Mouse (Mus musculus): ENCODE data around the gene 4833439L19Rik. TPM values are rescaled to one million over a fixed set of nuclear protein-coding genes. Genes with fewer than 3 reads are reported as not detected.

The 4833439L19Rik gene
- 116 and 118 TPM in 2 replicates for polyA plus RNA-seq (2015; fragmentation: Nextera tagmentation; extraction: Ambion mirVana)

DNA sequence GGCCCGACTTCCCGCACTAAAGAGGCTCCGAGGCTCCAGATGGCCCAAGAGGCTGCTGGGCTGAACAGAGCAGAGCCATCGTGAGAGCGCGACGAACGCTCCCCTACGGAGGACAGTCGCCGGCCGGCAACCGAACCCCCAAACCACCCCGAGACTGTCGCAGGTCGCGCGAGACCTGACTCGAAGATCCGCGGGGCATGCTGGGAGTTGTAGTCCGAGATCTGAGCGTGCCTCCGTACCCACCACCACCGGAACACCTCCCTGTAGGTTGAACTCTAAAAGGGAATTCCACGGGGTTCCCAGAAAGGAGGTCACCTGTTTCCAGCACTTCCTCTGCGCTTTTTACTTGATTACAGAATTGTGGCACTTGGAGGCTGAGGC is at the start of gene 4833439L19Rik:
4833439L19Rik (minus strand) TSS at position 235 of the 381 bp plus-strand sequence.

DNA sequence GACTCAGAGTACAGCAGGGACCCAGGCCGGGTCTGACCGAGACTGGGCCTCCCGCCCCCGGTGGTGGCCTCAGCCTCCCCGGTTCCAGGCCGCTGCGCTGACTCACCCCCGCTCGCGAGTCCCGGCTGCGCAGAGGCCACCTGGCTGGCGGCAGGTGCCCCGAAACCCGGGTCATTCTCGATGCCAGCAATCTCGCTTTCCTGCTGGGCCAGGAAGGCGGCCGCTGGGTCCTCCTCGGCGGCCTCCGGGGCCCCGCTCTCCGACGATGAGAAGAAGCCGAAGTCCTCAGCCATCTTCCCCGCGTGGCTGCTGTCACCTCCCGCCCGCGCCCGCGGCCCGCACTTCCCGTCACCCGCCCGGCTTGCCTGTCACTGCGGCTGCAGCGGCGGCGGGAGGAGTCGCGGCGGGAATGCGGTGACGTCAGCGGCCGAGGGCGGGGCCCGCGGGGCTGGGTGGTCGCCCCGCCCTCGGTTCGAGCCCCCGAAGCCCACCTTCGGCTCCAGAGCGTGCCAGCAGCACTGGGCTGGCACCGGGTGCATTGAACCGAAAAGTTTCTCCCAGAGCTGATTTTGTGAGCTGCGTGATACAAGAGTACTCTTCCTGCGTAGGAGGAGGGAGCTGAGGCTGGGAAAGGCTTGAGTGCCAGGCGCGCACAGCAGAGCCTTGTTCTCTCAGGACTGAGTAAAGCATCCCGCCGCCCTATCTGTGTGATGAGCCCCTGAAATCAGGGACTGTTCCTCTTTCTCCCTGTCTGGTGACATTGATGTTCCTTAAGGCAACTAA is 45.9 kb upstream of the 4833439L19Rik start, which contains the start of gene Cltb:
Cltb (minus strand) TSS at position 373 of the 783 bp plus-strand sequence.

DNA sequence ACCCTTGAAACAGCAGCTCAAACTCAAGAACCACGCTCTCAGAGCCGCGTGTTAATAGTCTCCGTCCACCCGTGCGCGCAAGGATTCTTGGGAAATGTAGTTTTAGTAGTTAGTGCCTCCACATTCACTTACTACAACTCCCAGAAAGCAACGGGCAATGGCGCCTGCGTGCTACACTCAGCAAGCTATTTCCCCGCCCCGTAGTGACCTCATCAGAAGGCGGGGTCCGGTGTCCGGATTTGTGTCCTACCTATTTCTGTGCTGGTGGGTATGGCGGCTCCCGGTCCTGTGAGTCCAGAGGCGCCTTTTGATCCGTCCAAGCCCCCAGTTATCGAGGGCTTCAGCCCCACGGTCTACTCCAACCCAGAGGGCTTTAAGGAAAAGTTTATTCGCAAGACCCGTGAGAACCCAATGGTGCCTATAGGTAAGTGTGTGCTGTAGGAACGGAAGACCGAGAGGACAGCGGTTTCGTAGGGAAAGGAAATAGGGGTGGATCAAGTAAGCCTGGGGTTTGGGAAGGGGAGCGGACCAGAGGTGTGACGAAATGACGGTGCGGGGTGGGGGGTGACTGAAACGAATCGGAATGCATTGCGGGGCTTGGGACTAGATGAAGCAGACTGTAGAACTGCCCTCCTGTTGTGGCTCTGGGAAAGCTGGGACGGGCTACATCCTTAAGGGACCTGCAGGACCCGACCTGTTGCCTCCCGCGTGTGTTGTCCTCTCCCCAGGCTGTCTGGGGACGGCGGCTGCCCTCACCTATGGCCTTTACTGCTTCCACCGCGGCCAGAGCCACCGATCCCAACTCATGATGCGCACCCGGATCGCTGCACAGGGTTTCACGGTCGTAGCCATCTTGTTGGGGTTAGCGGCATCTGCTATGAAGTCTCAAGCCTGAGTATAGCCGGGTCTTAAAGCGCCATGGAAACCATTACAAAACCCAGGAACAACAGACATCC is 25.0 kb upstream of the 4833439L19Rik start, which contains the start of the genes Nop16 and Higd2a:
Nop16 (minus strand) TSS at position 95 of the 956 bp plus-strand sequence.
Higd2a (plus strand) TSS at position 212 of the 956 bp plus-strand sequence.

DNA sequence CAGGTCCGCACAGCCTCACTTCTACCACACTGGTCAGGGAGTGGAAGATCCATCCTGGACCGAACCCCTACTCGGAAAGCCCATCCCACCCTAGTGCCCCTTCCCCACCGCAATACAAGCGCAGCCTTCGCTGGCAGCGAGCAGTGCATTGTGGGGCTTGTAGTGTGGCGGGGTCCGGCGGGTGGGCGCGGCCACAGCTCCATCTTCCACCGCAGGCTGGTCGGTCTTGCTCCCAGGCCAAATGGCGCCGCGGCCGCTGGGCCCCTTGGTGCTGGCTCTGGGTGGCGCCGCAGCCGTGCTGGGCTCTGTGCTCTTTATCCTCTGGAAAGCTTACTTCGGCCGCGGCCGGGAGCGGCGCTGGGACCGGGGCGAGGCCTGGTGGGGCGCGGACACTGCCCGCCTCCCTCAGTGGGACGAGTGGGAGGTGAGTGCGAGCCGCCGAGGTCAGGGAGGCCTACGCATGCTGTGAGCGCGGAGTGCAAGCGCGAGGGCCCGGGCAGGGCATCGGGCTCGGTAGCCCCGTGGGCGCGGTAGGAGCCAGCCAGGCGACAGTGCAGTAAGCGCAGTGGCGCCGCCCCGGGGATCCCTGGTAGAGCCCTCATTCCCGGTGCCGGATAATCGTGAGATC is 9.7 kb upstream of the 4833439L19Rik start, which contains the start of gene Arl10:
Arl10 (plus strand) TSS at position 162 of the 628 bp plus-strand sequence.

DNA sequence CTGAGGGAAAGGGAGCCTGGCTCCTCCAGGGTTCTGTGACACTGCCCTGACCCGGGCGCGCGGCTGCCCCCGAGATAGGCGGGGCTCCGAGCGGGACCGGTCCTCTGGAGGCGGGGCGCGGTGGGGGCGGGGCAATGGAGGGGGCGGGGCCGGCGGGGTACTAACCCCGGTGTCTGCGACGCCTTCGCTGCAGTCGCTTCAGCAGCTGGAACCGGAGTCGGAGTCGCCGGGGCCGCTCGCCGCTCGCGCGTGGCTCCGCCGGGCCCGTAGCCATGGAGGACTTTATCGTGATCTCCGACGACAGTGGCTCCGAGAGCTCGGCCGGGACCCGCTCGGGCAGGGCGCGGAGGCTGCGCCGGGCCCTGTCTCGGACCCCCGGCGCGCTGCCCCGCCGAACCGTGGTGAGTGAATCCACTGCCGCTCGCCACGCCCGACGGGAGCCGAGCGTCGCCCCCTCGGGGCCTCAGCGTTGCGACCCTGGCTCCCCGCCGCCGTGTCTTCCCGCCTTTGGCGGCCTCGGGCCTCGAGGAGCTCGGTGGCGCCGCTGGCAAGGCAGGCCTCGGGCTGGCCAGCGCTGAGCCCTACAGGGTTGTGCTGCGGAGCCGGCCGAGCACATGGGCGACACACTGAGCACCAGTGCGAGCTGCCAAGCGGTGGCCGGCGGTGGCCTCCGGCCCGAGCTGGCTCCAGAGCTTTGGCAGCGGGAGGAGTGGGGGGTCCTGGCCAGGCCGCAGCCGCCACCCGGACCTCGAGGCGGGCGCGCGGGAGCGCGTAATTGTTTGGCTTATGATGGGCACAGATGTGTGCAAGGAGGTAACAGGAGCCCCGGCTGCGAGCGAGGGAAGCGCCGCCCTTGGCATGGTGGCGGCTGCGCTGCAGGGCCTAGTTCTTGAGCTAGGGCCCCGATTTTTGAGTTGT is 61.4 kb downstream of the 4833439L19Rik start, which contains the start of gene Simc1:
Simc1 (plus strand) TSS at position 176 of the 918 bp plus-strand sequence.

Small RNAs within 50 kb of the gene (microRNA-seq; reads per million reads assigned to microRNA genes)
- 0 reads per million in 2 experiments for gene Gm24195

Other genes starting within 250 kb of the 4833439L19Rik start
- 1.8 and 1.9 TPM in 2 replicates for gene Cplx2, start 194.1 kb downstream of the 4833439L19Rik start, polyA plus RNA-seq (2015; fragmentation: Nextera tagmentation; extraction: Ambion mirVana)
- 42.1 and 50.7 TPM in 2 replicates for gene Thoc3, start 96.6 kb downstream of the 4833439L19Rik start, polyA plus RNA-seq (2015; fragmentation: Nextera tagmentation; extraction: Ambion mirVana)
- gene Simc1, start 61.7 kb downstream of the 4833439L19Rik start, polyA plus RNA-seq (2015; fragmentation: Nextera tagmentation; extraction: Ambion mirVana), result 3.4 and 3.6 TPM in 2 replicates
- gene Arl10, start 9.6 kb upstream of the 4833439L19Rik start, polyA plus RNA-seq (2015; fragmentation: Nextera tagmentation; extraction: Ambion mirVana), result 9.4 and 10.5 TPM in 2 replicates
- 35.7 and 42.3 TPM in 2 replicates for gene Nop16, start 24.7 kb upstream of the 4833439L19Rik start, polyA plus RNA-seq (2015; fragmentation: Nextera tagmentation; extraction: Ambion mirVana)
- gene Higd2a, start 24.8 kb upstream of the 4833439L19Rik start, polyA plus RNA-seq (2015; fragmentation: Nextera tagmentation; extraction: Ambion mirVana), result 234 and 246 TPM in 2 replicates
- 51.2 and 64.8 TPM in 2 replicates for gene Cltb, start 45.9 kb upstream of the 4833439L19Rik start, polyA plus RNA-seq (2015; fragmentation: Nextera tagmentation; extraction: Ambion mirVana)
- gene Faf2, start 56.3 kb upstream of the 4833439L19Rik start, polyA plus RNA-seq (2015; fragmentation: Nextera tagmentation; extraction: Ambion mirVana), result 26.5 and 27.8 TPM in 2 replicates
- 28.0 and 31.9 TPM in 2 replicates for gene Rnf44, start 128.5 kb upstream of the 4833439L19Rik start, polyA plus RNA-seq (2015; fragmentation: Nextera tagmentation; extraction: Ambion mirVana)
- not detected in 2 replicates for gene Cdhr2, start 136.0 kb upstream of the 4833439L19Rik start, polyA plus RNA-seq (2015; fragmentation: Nextera tagmentation; extraction: Ambion mirVana)
- 0.10 and 0.15 TPM in 2 replicates for gene Gprin1, start 184.4 kb upstream of the 4833439L19Rik start, polyA plus RNA-seq (2015; fragmentation: Nextera tagmentation; extraction: Ambion mirVana)
- gene Sncb, start 201.2 kb upstream of the 4833439L19Rik start, polyA plus RNA-seq (2015; fragmentation: Nextera tagmentation; extraction: Ambion mirVana), result not detected in 2 replicates
- not detected in 2 replicates for gene Eif4e1b, start 218.6 kb upstream of the 4833439L19Rik start, polyA plus RNA-seq (2015; fragmentation: Nextera tagmentation; extraction: Ambion mirVana)
- 13.8 and 17.9 TPM in 2 replicates for gene Tspan17, start 223.9 kb upstream of the 4833439L19Rik start, polyA plus RNA-seq (2015; fragmentation: Nextera tagmentation; extraction: Ambion mirVana)

Data from skeletal muscle tissue, postnatal 0 days (tissue).